Mouse (Mus musculus) Muller cell, postnatal 12 days (primary cell): ENCODE measurements around the gene Pdgfc.

Source experiments
- DNase-seq: peaks from one replicate; pipeline ENCODE4 v3.0.0-alpha.2; 2015; ENCODE audit errors: inconsistent ontology term

Pdgfc gene

GRCm38 (mm10) chr3:81036151-81036553, at the start of gene Pdgfc:
TSS of gene Pdgfc (plus strand) at chr3:81036416.
- no peak for DNase-seq

DNA sequence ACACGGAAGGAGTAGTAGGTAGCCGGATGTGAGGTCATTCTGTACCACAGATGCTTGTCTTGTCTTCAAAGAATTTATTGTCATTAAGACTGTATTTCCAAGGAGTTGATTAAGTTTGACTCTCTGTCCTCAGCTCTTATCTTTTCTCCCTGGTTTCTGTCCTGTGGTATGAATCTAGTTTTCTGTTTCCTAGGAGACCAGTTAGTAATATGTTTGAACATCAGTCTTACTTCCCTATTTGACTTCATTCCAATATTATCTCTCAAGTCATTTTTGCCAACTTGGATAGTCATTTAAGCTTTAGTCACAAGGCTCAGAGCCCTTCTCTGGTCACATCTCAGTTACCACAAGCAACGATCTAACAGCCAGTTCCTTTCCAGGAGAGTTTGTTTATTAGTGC, 27.0 kb upstream of the Pdgfc start:
- DNase-seq, result no peak

GRCm38 (mm10) chr3:81009899-81010298, 26.3 kb upstream of the Pdgfc start:
- DNase-seq, result no peak

DNA sequence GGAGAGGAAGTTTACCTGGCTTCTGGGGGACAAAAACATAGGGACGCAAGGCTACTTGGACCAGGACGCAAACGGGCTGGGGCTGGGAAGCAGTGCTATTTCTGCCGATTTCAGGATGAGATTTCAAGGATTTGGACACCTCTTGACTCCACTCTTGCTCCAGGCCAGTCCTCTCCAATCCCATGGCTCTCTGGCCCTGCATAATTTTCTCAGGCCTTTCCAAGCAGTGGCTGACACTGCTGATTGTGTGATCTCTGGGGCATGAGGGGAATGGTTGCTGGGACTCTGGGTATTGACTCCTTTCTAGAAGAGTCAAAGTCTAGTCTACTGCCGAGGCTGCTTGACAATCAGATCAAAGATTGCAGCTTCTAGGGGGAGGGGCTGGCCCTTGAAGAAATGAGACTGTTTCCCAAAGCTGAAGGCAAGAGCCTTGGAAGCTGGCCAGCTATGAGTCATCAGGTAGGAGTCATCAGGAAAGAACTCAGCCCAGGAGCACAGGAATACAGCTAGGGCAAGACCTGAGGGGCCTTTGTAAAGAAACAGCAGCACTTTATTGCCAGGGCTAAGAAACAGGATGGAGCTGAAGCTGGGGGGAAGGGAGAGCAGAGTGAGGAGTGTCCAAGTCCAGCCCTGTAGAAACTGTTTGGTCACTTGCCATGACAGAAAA, 18.7 kb upstream of the Pdgfc start:
- peak; percentile 96 for DNase-seq

GRCm38 (mm10) chr3:81020064-81020463, 16.2 kb upstream of the Pdgfc start:
- no peak for DNase-seq

GRCm38 (mm10) chr3:81021783-81022182, 14.4 kb upstream of the Pdgfc start:
- no peak for DNase-seq

DNA sequence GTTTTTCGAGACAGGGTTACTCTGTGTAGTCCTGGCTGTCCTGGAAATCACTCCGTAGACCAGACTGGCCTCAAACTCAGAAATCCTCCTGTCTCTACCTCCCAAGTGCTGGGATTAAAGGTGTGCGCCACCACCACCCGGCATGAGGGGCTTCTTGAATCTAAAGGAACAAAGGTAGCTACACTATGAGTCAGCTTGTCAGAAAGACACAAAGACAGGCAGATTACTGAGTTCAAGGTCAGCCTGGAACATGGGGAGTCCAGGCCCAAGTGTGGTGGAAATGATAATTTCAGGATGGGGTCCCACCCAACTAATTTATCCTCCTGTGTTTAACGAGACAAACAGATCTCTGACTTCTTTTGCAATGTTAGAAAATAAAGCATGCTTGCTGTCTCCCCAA, 13.9 kb upstream of the Pdgfc start:
- DNase-seq, result no peak

- DNase-seq, result no peak
Measured at GRCm38 (mm10) chr3:81022845-81023244, 13.4 kb upstream of the Pdgfc start.

GRCm38 (mm10) chr3:81023568-81023967, 12.6 kb upstream of the Pdgfc start:
- no peak for DNase-seq

DNA sequence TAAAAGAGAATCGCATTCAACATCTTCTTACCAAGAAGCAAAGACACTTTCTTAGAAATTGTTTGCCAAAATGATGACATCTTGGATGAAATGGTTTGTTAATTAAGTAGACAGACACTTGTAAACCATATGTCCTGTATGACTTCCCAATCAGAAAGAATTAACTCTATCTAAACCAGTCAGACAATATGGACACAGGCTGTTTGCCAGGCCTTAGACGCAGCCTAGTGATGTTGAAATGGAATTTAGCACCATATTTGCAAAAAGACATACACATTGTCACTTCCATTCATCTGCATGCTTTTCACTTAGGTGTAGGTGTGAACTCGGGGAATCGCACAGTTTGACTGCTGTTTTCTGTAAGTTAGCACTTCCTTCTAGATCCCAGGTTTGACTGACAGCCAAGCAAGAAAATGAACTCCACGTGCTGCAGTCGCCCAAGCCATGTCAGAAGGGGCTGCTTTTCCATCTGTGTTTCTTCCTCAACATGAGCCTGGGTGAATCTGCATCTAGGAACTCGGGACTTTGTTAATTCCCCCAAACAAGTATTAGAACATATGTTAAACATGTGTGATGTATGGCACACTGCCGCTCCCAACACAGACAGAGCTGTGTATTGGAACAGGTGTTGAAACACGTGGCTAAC, 10.5 kb upstream of the Pdgfc start:
- DNase-seq, result no peak

DNA sequence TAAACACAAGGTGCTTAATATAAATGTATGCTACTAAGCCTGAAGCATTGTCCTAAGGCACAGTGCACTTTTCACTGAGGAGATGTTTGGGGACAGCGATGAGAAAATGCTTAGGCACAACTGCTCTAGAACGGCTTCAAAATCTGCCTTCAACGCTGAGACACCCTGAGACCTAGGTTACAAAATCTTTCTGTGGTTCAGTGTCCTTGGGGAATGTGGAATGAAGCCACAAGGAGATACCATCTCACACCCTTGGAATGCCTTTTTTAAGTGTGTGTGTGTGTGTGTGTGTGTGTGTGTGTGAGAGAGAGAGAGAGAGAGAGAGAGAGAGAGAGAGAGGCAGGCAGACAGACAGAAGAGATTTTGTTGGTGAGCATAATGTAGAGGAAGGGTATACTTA, 7.9 kb upstream of the Pdgfc start:
- DNase-seq, result no peak

GRCm38 (mm10) chr3:81029321-81029720, 6.9 kb upstream of the Pdgfc start:
- no peak for DNase-seq

GRCm38 (mm10) chr3:81029909-81030308, 6.3 kb upstream of the Pdgfc start:
- DNase-seq, result no peak

- DNase-seq, result peak; percentile 63
Measured at GRCm38 (mm10) chr3:81030311-81030710, 5.9 kb upstream of the Pdgfc start.

DNA sequence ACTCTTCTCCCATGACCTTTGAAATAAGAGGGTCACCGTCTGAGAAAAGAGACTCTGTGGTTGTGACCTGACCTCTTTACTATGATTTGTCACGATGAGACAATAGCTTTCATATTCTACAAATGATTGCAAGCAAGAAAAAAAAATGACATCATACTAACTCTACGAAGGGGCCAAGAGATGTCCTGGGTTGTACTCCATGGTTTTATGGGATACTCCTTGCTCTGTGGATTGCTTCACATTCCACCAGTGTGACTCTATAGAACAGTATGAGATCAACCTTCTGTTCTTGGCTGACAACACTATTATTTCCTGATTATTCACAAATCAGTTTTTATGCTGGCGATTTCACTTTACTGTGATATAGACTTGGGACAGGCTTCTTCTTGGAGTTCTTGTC, 4.2 kb upstream of the Pdgfc start:
- no peak for DNase-seq

GRCm38 (mm10) chr3:81034336-81035102, 1.7 kb upstream of the Pdgfc start:
- peak; percentile 54 for DNase-seq

DNA sequence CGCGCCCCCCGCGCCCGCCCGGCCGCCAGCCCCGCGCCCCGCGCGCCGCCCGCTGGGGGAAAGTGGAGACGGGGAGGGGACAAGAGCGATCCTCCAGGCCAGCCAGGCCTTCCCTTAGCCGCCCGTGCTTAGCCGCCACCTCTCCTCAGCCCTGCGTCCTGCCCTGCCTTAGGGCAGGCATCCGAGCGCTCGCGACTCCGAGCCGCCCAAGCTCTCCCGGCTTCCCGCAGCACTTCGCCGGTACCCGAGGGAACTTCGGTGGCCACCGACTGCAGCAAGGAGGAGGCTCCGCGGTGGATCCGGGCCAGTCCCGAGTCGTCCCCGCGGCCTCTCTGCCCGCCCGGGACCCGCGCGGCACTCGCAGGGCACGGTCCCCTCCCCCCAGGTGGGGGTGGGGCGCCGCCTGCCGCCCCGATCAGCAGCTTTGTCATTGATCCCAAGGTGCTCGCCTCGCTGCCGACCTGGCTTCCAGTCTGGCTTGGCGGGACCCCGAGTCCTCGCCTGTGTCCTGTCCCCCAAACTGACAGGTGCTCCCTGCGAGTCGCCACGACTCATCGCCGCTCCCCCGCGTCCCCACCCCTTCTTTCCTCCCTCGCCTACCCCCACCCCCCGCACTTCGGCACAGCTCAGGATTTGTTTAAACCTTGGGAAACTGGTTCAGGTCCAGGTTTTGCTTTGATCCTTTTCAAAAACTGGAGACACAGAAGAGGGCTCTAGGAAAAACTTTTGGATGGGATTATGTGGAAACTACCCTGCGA, 517 bp downstream of the Pdgfc start:
- DNase-seq, result peak; percentile 76

GRCm38 (mm10) chr3:81037312-81037859, 1.2 kb downstream of the Pdgfc start:
- peak; percentile 67 for DNase-seq

GRCm38 (mm10) chr3:81039131-81039653, 3.0 kb downstream of the Pdgfc start:
- peak; percentile 78 for DNase-seq

DNA sequence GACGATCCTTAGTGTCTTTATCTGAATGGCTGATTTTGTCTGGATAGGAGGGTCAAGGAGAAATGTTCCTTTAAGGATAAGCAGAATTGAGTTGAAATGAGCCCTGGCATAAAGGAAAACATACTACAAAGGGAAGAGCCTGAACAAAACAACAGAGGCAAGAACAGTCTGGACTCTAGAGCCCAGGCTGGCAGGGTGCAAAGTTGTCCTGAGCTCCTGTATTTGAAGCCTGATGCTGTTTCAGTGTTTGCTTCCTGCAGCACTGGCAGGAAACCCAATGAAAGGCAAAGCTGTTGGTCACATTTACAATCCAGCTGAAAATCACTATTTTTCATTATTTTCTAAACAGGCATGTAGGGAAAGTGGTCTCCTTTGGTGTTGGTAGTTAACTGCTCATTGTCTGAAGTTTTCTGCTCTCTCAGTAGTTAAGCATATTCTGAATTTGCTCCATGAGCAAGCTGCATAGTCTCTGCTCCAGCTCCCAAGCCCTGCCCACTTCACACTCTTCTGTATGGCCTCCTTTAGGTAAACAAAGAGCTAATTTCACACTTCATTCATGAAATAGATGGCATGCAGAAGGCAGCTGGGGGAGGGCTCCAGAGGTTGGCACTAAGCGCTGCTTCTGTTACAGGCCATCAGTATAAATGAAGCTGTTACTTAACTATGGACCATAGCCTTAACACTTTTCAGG, 8.6 kb downstream of the Pdgfc start:
- DNase-seq, result no peak
